Mouse (Mus musculus) cerebellum, adult 8-10 months (tissue): Measurements from ENCODE around the gene Grap2.

Experiments
- DNase-seq: peaks from one replicate; pipeline ENCODE4 v3.0.0; 2022

Grap2 gene

DNA sequence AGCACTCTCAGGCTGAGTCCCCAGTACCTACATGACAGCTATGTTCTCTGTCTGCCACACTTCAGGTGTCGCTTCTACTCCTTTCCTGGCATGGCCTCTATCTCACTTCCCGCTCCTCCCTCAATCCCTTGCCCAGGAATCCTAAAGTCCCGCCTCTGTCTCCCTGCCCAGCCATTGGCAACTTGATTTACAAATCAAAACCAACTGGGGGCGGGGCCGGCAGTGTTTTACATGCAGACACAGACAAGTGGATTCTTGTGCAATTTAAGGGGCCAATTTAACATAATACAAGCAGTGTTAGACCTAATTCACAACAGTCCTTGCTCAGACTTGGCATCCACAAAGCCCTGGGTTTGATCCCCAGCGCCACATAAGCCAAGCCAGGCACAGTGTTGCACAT is 31.6 kb downstream of the Grap2 start:
- DNase-seq = no peak

DNA sequence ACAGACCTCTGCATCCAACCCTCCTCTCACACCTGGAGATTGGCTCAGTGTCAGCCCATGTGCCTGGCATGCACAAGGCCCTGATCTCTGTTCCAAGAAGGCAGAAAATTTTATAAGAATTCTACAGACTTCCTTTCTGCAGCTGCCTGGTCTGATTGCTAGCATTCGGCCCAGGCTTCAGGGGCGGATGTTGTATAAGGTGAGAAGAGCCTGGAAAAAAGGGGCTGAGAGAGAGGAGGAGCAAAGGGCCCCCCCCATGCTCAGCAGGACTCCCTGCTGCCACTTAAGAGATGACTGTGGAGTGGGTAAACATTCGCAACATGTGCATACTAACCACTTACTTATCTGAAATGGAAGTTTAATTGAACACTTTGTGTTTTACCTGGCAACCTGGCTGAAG is 35.6 kb downstream of the Grap2 start:
- DNase-seq = no peak

DNA sequence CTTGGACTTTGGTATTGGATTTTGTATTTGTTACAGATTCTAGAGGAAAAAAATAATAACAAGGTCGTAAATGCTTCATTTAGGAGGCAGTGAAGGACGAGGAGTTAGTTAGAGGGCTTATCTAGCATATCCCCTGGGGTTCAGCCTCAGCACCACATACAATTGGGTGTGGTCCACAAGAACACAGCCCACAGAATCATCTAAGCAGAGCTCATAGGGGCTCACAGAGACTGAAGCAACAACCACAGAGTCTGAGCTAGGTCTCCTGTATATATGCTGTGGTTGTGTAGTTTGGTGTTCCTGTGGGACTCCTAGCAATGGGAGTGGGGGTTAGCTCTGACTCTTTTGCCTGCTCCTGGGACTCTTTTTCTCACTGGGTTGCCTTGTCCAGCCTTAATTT is 37.9 kb downstream of the Grap2 start:
- DNase-seq = no peak

DNA sequence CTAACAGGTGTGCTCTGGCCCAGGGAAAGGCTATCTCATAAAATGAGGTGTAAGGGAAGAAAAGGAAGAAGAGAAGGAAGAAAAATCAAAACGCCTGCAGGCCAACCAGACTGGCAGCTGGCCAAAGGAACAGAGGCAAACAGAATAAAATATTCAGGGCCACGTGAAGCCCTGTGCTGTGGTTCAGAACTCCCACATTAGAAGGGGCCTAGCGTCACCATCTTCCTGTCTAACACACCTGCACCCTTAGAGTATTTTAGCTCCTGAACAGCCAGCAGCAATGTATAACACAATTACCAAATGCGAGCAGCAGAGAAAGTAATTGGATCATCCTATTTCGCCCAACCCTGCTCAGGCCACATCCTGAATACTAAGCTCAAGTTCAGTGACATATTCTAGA is 39.1 kb downstream of the Grap2 start:
- no peak for DNase-seq

DNA sequence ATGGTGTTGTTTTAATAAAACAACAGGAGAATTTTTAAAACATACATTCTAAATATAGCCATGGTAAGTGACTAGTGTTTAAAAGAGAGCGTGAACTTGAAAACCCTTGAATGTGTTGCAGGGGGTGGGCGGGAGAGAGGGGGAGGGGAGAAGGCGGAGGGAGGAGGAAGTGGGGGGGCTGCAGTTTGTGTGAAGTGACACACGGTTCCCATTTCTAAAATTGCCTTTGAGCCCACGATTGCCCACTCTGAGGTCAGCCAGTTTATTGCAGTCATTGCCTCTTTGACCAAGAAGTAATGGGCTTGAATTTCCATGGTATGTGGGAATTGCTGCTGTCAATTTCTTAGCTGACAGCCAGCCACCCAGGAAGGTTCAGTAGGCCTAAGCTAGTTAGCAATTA is 41.5 kb downstream of the Grap2 start:
- no peak for DNase-seq

DNA sequence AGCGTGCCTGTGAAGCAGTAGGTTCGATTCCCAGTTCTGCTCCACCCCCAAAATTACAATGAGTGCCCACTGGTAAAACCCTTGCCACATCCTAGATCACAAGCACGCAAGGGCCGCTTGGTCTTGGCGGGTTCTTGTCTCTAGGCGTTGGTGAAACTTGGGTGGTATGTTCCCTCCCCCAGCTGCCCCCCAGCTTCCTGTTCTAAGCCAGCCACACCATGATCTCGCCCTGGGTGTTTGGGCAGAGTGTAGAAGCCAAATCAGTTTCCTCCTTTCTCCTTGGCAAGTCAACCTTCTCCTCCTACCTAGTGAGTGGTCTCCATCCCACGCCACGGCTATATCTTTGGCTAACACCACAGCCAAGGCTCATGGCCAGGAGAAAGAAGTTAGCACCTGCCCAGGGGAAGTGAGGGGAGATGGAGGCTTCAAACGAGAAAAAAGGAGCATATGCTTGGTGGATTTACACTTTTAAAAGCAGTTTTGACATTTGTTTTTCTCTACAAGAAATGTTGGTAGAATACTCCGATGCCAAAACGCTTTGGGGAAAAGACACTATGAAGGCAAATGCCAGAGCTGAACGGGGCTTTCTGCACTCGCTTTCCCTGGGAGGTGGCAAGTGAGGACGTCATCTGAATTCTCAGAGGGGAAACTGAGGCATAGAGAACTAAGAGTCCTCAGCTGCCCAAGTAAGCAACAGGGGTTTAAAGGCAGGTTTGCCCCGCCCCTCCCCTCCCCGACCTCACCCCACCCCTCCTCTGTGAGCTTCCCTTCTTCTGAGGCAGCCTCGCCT is 42.3 kb downstream of the Grap2 start:
- DNase-seq = no peak

DNA sequence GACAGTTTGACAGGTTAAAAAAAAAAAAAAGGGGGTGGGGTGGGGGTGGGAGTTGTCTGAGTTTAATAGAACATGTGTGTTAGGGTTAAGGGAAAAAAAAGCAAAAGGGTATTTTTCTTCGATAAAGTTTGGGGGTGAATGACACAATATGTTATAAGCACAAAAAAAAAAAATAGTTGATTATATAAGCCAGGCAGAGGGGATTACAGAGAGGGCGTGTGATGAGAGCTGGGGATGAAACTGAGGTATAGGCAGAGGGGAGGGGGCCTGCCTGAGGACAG is 42.8 kb downstream of the Grap2 start:
- DNase-seq = no peak

DNA sequence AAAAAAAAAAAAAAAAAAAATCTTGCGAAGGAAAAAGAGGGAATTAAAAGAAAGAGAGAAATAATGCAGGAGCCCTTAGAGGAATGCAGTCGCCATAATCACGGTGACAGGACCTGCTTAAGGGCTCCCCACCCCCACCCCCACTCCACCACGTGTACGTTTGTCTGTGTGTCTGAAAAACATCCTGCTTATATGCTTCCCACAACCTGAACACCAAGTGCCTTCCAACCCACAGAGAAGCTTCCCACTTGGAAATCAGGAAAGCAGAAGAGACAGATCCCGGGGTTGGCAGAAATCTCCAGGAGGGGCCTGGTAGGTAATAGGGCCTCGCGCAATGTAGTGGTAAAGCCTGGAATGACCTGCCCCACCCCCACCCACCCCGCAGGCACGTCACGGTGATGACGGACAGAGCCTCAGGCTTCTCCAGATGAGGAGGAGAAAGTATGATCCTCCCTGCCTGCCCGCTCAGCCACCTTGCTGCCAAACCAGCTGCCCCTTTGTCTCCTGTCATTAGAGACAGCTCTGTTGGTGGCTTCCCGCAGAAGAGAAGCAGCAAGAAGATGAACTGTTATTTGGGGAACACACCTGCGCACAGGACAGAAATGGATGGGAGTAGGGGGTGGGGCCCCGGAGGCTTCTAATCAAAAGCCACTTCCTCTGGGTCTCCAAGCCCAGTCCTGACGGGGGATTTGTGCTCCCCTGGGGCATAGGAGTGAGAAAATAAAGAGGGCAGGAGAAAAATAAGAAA is 43.4 kb downstream of the Grap2 start:
- no peak for DNase-seq

DNA sequence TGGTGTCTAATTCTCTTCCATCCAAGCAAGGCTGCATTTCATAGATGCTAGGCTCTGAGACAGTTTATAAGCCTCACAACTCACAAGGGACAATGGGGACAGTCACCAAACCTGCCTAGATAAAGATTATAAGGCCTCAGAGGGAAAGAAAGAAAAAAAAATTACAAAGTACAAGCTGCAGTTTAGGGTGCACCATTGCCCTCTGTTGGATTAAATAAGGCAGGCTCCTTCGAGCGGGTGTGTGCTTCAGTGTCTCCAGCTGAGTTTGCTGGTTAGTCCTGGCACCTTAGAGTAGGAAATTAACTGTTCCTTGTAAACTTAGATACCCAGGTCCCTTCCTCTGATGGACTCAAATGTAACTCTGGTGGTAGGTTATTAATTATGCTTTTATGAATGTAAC is 45.4 kb downstream of the Grap2 start:
- no peak for DNase-seq

DNA sequence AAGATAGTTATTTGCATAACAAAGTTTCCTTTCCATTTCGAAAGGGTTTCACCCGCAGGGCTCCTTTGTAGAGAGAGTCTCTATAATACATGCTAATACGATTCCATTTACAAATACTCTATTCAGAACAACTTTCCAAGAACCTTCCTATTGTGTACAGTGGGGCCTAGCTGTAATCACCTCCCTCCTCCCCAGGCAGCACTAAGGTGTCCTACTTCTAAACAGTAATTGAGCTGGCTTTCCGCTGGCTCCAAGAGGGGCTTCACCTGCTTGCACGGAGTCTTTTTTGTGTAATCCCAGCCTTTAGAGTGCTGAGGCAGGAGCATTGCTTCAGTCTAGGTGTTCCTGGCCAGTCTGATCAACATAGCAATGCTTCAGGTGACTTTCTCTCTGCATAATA is 46.8 kb downstream of the Grap2 start:
- no peak for DNase-seq

DNA sequence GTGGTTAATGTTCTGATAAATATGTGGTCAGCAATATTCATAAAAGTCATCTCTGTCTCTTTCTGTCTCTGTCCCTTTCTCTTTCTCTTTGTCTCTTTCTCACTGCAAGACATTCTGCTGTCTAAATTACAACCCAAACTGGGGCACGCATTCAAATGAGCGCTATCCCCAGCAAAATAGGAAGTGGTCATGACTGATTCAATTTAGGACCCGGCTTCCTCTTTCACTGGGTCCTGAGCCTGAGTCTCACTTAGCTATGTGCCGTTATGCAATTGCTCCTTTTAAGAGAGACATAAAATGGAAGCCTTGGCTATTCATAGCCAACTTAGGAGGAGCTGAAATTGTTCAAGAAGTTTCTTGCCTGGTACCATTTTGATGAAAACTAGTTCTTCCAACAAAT is 47.4 kb downstream of the Grap2 start:
- no peak for DNase-seq

DNA sequence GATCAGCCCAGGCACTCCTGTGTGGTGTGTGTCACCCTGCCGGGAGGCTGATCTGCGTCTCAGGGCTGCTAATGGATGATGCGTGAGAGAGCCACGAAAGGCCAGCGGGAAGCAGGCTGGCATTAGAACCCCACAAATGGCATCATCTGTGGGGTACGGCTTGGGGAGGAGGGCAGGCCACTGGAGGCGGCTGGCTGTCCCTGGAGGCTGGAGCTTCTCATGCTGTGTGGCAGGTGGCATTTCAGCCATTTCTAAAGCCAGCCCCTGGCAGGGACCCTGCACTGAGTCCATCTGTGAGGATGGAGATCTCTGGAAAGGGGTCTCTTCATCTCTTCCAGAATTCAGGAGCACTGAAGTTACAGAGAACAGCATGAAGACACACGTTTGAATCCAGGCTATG is 48.0 kb downstream of the Grap2 start:
- no peak for DNase-seq

DNA sequence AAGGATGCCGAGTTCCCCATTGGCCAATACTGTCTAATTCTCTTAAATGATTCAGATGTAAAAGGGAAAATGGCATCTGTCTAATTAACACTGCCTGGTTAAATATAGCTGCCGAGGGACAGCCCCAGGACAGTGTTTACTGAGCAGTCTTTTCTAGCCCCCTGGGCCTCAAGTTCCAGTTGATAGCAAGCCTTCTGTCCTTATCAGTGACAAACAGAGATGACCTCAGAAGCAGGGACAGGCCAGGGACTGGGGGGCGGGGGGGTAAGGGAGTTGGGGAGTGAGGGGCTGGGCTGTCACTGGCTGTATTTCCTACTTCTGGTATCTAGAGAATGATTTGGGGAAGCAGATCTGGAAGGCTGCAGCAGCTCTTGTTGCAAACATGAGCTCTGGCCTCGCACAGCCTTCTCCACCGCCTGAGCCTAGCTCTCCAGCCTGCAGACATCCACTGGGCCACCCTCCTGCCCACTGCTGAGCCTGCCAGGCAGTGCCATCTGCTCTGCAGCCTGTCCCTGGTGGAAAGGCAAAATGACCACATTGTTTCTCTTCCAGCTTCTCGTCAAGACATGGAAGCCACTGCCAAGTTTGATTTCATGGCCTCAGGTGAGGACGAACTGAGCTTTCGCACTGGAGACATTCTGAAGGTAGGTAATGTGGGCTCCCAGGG is 50.9 kb downstream of the Grap2 start:
- peak; percentile 89 for DNase-seq

DNA sequence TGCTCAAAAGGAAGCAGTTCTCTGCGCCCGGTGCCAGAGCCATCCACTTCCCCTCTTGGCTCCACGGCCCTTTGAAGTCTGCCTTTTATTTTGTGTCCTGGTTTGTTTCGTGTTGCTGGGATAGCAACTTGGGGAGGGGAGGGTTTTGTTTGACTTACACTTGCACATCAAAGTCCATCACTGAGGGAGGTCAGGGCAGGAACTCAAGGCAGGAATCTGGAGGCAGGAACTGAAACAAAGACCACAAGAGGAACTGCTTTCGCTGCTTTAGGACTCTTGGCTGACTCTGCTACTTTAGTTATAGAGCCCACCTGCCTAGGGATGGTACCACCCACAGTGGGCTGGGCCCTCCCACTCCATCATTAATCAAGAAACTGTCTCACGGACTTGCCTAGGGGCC is 54.1 kb downstream of the Grap2 start:
- DNase-seq = no peak

DNA sequence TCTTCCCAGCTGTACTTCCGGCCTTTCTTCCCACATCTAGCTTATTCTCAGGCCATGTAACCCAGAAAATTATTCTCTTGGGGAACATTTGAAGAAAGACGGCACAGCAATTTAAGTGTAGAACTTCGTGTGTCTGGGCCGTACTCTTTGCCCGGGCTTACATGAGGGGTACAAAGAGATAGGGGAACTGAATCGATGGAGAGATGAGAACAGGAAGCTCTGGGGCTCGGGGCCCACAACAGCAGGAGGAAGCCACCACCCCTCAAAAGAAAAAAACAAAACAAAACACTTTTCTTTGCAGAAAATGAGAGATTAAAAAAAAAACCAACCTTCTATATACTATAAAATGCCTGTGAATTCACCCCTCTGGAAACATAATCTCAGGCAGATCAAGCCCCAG is 57.8 kb downstream of the Grap2 start:
- no peak for DNase-seq

DNA sequence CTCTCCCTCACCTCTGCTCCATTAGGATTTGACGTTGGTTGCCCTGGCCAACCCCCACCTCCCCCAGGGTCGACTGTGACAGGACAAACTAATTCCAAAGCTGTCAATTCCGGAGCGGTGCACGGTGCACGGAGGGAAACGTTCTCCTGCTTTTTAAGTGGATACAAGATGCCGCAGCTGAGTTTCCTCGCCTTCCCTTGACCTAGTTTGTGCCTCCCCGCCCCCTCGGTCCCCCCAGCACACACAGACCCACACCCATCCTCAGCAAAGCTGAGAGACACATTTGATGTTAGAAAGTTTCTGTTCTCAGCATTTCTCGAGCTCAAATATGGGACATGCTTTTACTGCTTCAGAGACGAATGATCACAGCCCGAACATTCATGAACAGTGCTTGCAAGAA is 58.3 kb downstream of the Grap2 start:
- no peak for DNase-seq

DNA sequence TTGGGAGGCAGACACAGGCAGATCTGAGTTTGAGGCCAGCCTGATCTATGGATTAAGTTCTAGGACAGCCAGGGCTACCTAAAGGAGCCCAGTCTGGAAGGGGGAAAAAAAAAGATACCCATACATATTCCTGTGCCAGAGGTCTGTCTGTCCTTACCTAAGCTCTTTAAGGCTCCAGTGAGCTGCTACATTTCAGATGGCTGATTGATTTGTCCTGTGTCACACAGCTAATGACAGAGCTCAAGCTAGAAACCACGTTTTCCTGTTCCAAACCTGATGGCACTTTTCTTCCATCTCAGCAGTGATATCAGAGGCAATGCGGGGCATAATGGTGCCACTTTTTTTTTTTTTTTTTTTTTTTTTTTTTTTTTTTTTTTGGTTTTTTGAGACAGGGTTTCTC is 58.9 kb downstream of the Grap2 start:
- DNase-seq = no peak

DNA sequence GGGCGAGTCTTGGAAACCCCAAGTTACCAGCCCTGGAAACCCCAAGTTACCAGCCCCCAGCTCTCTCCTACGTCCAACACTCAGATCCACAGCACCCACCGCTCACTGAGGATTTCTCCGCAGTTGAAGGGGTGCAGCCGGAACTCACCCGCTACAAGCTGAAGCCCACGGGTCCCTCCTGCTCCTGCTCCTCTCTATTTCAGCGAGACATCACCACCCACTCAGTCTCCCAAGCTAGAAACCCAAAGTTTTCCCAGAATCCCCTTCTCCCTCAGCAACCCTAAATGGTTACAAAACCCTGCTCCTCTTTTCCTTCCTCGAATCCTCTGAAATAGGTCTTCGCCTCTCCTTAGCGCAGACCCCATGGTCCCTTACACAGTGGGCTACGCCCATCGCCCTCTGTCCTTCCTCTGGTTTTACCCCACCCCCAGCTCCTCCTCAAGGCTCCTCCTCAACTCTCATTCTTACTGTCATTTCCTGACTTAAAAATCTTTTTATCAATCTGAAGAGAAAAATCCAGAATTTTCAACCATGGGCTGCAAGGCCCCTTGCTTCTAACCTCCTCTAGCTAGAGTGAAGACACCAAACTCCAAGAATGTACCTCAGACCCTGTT is 60.0 kb downstream of the Grap2 start:
- DNase-seq = no peak

DNA sequence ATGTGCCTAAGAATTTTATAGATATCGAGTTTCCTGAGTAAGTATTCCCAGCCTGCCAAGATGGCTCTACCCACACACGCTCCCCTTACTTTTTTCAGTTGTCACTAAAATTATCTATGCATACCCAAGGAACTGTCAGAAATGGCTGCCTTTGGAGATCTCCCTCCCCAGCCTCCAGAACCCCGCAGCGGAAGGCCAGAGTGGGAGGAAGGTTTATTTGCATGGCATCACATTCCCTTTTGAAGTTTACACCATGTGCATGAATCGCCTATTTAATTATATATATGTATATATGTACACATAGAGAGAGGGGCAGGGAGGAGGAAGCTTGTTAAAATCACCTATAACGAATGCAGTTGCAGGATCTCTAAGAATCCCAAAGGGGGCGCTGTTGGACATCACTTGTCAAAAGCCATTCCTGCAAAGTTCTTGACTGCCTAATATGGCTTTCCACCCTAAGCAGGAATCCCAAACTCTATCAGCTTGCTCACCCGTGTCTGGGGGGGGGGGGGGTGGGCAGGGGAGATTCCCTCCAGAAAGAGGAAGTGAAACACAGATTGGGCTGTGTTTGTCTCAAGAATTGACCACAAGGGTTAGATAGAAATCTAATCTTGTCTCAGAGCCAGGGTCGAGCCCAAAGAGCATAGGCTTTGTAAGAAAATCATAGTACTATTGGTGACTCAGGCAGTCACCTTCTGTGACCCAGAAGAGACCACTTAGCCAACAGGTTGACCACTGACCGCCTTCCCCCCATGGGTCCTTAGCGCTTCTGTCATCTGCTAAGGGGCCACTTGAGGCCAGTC is 62.2 kb downstream of the Grap2 start:
- no peak for DNase-seq

DNA sequence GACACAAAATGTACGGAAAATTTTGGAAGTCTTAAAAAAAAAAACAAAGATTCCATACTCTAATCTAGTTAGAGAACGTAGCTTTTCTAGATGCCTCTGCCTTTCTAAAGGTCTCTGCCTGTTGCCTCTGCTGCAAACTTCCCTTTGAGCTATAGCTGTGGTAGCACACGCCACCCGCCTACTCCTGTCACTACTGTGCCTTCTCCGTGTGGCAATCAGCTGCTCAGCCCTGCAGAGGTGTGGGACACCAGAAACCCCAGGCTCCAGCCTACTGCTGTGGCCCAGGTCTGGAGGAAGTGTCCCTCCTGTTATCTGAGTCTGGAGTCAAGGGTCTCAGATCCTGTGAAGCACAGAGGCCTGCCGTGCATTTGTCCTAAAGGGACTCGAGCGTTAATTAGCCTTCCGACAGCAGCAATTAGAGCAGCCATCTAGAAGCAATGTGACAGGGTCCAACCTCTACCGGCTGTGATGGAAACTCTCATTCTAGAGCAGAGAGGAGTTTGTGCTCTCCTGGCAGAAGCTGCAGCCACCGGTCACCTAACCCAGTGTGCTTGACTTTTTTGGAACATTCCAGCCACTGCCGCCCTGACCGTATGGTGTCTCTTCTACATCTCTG is 64.5 kb downstream of the Grap2 start:
- DNase-seq = no peak

DNA sequence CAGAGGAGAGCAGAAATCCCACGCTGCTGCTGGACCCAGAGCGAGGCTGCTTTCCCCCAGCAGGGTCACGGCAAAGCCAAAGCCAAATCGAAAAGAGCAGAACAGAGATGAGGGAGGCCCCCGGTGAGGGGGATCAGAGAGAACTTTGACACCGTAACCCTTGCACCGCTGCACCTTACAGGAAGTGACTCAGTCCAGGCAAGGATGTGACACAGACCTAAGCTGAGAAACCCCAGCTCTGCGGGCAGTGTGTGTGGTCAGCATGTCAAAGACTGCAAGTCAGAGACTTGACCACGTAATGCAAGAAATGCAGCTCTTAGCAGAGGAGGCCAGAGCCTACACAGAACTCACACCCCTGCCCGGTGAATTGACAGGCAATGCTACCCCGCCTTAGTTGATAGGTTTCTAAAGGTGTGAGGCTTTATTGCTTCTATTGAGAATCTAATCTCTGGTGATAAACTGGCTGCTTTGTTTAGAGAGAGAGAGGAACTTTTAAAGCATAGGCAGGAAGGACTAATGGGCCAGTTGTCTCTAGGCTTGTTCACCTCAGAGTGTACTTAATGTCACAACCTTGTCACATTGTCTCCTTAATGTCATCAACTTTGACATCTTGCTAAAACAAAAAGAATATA is 66.8 kb downstream of the Grap2 start:
- no peak for DNase-seq

DNA sequence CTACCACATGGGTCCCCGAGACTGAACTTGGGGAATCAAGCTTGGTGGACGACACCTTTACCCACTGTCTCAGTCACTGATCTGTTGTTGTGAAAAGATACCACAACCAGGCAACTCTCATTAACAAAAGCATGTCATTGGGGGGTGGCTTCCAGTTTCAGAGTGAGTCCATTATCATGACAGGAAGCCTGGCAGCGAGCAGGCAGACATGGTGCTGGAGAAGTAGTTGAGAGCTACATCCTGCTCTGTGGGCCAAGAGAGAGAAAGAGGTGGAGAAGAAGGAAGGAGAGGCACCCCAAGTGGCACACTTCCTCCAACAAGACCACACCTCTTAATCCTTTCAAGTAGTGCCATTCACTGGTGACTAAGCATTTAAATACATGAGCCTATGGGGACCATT is 67.5 kb downstream of the Grap2 start:
- DNase-seq = no peak
